Mouse (Mus musculus): ENCODE results near the gene Elovl6. TPM values are rescaled to one million over a fixed set of nuclear protein-coding genes. Genes with fewer than 3 reads are reported as not detected.

Elovl6 gene
- polyA plus RNA-seq, 1 experiment = 0.01 TPM

DNA sequence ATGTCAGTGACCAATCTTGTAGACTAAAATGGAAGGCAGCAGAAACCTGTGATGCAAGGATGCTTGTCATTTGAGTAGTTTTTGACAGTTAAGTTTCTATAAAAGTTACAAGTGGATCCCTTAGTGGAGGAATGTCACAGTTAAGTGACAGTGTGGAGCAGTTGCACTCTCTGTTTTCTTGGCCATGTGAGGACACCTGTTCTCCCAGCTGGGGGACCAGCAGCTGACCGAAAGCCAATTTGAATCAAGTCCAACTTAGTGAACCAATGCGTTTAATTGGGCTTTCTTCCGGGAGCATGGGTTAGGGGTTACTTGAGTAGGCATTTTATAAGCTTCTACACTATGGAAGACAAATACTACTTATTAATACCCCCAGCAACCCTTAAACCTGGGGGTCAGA is 48.9 kb downstream of the Elovl6 start:
- Histone ChIP-seq H3K9me3 (ENCODE audit: control insufficient read depth, low read length) (no peaks in the 10 kb centered on the region), H3K36me3 (ENCODE audit: control insufficient read depth) (no peaks in the 10 kb centered on the region), H3K27me3 (ENCODE audit: control insufficient read depth) (no peaks in the 10 kb centered on the region), H3K4me1 (ENCODE audit: control insufficient read depth) (no peaks in the 10 kb centered on the region), H3K4me3 (replicated peaks) (no peak overlapping the region)
- TF ChIP-seq GATA1 (IDR thresholded peaks at IDR 0.05; ENCODE audit: low read length) (no peak), TAL1 (IDR thresholded peaks at IDR 0.05; ENCODE audit: low read length) (no peak)

DNA sequence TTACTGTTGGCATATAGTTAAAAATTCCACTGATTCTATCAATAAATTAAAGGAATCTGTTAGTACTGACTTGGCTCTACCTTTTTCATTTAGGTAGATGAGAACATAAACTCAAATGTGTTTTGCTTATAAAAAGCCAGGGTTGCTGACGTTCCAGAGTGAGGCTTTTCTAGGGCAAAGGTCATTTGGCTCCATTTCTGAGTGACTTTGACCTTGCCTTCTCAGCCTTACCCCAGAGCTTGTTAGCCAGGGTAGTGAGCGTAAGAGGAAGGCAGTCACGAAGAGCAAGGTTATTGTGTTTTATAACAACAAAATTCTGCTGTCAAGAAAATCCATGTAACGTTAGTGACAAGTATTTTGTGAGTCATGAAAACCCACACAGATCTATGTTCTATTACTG is 50.3 kb downstream of the Elovl6 start:
- Histone ChIP-seq H3K9me3 (ENCODE audit: control insufficient read depth, low read length) (no peaks in the 10 kb centered on the region), H3K4me1 (ENCODE audit: control insufficient read depth) (no peaks in the 10 kb centered on the region), H3K4me3 (replicated peaks) (no peak overlapping the region), H3K27me3 (ENCODE audit: control insufficient read depth) (no peaks in the 10 kb centered on the region), H3K36me3 (ENCODE audit: control insufficient read depth) (no peaks in the 10 kb centered on the region)
- TF ChIP-seq GATA1 (IDR thresholded peaks at IDR 0.05; ENCODE audit: low read length) = no peak
- TF ChIP-seq TAL1 (IDR thresholded peaks at IDR 0.05; ENCODE audit: low read length) = no peak

DNA sequence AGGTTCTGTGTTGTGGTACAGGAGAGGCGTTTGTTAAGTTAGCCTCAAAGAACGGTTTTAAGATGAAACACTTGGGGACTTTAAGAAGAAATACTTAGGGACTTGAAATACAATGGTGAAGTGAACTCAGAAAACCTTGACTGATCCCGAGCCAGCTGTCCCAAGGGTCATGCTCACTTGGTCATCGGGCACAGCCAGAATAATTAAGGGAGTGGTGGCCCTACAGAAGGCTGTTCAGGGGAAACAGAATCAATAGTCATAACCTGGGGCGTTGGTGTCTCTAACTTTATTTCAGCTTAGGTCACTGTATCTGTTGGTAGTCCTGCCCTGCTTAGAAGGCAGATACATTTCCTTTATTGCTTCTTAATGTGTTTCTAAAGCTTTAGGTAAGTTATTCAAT is 51.1 kb downstream of the Elovl6 start:
- H3K27me3 ChIP-seq (ENCODE audit: control insufficient read depth) = no peaks in the 10 kb centered on the region
- TF ChIP-seq GATA1 (IDR thresholded peaks at IDR 0.05; ENCODE audit: low read length) (no peak), TAL1 (IDR thresholded peaks at IDR 0.05; ENCODE audit: low read length) (no peak)
- H3K9me3 ChIP-seq (ENCODE audit: control insufficient read depth, low read length) = no peaks in the 10 kb centered on the region
- H3K4me3 ChIP-seq (replicated peaks) = no peak overlapping the region
- H3K36me3 ChIP-seq (ENCODE audit: control insufficient read depth) = no peaks in the 10 kb centered on the region
- no peaks in the 10 kb centered on the region for H3K4me1 ChIP-seq (ENCODE audit: control insufficient read depth)

DNA sequence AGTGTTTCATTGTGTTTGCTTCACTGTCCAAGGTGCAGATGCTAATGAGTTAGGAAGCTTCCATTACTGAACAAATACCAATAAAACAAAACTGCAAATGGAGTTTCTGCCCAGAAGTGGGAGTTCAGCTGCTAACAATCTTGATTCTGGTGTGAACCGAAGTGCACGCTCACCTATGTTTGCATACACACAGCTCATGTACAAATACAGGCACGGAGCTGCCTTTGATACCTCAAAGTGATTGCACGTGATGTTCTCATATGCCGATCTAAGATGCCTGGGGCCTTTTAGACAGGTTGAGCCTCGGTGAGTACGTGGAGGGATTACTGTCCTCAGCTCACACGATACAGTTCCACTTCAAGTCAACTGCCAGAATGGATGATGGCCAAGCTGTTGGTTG is 55.8 kb downstream of the Elovl6 start:
- Histone ChIP-seq H3K4me1 (ENCODE audit: control insufficient read depth) (no peaks in the 10 kb centered on the region), H3K27me3 (ENCODE audit: control insufficient read depth) (no peaks in the 10 kb centered on the region), H3K4me3 (replicated peaks) (no peak overlapping the region), H3K36me3 (ENCODE audit: control insufficient read depth) (peaks cover 2% of the 10 kb centered on the region; the same call in 1 of the 2 replicates), H3K9me3 (ENCODE audit: control insufficient read depth, low read length) (no peaks in the 10 kb centered on the region)
- TF ChIP-seq GATA1 (IDR thresholded peaks at IDR 0.05; ENCODE audit: low read length) (no peak), TAL1 (IDR thresholded peaks at IDR 0.05; ENCODE audit: low read length) (no peak)

DNA sequence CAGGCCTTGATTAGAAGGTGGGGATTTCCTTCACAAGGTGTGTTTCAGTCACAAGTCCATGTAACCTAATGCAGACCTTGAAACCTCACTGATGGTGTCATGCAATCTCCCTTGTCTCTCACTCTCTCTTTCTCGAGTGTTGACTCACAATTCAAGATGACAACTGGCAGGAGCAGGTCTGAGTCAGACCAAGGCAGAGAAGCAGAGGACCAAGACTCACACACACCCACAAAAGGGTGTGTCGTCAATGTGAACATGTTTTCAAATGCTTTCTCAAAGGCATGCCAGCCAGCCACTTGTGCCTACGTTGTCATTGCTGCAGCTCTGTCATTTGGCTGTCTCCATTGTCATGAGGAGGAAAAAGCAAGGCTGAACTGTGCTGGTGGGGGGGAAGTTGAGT is 56.6 kb downstream of the Elovl6 start:
- Histone ChIP-seq H3K9me3 (ENCODE audit: control insufficient read depth, low read length) (no peaks in the 10 kb centered on the region), H3K4me3 (replicated peaks) (no peak overlapping the region), H3K36me3 (ENCODE audit: control insufficient read depth) (peaks cover 2% of the 10 kb centered on the region; the same call in 1 of the 2 replicates), H3K4me1 (ENCODE audit: control insufficient read depth) (no peaks in the 10 kb centered on the region), H3K27me3 (ENCODE audit: control insufficient read depth) (no peaks in the 10 kb centered on the region)
- TF ChIP-seq TAL1 (IDR thresholded peaks at IDR 0.05; ENCODE audit: low read length) (no peak), GATA1 (IDR thresholded peaks at IDR 0.05; ENCODE audit: low read length) (no peak)

DNA sequence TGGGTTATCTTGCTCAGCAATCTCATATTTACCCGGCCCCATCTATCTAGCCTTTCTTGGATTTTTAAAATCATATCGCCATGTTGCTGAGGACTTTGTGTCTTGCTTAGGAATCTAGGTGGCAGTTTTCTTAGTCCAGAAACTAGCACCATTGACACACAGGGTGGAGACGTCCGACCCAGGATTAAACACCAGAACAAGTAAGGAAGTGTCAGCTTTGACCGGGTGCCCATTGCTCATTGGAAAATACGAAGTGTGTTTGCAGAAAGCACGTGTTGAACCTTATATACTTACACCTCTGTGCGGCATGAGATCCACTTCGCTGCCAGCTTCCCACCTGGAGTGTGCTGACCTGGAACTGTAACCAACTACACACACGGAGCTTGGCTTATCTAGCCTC is 57.5 kb downstream of the Elovl6 start:
- H3K4me3 ChIP-seq (replicated peaks) = no peak overlapping the region
- H3K9me3 ChIP-seq (ENCODE audit: control insufficient read depth, low read length) = no peaks in the 10 kb centered on the region
- H3K4me1 ChIP-seq (ENCODE audit: control insufficient read depth) = no peaks in the 10 kb centered on the region
- H3K27me3 ChIP-seq (ENCODE audit: control insufficient read depth) = no peaks in the 10 kb centered on the region
- TF ChIP-seq GATA1 (IDR thresholded peaks at IDR 0.05; ENCODE audit: low read length) = no peak
- TF ChIP-seq TAL1 (IDR thresholded peaks at IDR 0.05; ENCODE audit: low read length) = no peak
- H3K36me3 ChIP-seq (ENCODE audit: control insufficient read depth) = peaks cover 2% of the 10 kb centered on the region; the same call in 1 of the 2 replicates

DNA sequence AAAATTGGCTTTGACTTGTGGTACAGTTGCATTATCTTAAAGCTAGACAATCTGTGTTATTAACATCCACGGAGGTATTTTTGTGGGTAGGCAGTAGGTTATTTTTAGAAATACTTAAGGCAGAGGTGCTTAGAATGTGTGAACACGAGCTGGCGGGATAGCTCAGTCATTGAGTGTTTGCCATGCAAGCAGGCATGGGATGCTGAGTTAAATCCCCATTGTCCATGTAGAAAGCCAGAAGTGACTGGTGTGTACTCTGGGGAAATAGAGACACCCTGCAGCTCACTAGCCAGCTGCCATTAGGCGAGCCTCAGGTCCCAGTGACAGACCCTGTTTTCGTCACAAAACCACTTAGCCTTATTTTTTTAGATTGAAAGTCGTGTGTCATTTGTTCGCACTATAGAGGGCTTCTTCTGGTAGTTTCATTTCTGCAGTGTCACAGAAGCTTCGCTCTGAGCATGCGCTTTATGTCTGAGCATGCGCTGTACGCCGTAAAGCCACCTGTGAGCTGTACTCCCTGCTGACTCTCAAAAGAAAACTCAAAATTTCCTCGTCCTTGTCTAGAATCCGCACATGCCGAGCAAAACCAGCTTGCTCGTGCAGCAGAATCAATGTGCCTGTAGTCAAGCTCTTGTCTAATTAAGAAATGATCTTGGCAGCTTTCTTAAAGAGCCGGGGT is 58.5 kb downstream of the Elovl6 start:
- no peaks in the 10 kb centered on the region for H3K4me1 ChIP-seq (ENCODE audit: control insufficient read depth)

DNA sequence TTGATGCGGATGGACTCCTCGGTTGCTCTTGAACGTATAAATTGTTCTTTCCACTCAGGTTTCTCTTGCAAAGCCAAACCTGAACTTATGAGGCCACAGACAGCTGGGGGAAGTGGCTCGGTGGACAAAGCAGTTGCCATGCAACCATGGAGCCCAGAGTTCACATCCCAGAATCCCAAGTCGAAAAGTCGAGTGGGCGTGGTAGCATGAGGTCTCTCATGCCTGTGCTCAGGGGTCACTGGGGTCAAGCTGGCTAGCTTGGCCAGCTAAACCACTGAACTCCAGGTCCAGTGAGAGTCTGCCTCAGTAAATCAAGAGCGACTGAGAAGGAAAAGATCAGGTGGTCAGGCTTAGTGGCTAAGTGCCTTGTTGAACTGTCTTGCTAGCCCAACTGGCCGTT is 59.1 kb downstream of the Elovl6 start:
- Histone ChIP-seq H3K4me3 (replicated peaks) (no peak overlapping the region), H3K4me1 (ENCODE audit: control insufficient read depth) (no peaks in the 10 kb centered on the region), H3K36me3 (ENCODE audit: control insufficient read depth) (peaks cover 2% of the 10 kb centered on the region; the same call in 1 of the 2 replicates), H3K27me3 (ENCODE audit: control insufficient read depth) (no peaks in the 10 kb centered on the region), H3K9me3 (ENCODE audit: control insufficient read depth, low read length) (no peaks in the 10 kb centered on the region)
- no peak for TF ChIP-seq GATA1 (IDR thresholded peaks at IDR 0.05; ENCODE audit: low read length)
- no peak for TF ChIP-seq TAL1 (IDR thresholded peaks at IDR 0.05; ENCODE audit: low read length)

More for the DNA sequence above, 58.5 kb downstream of the Elovl6 start:
- Histone ChIP-seq H3K36me3 (ENCODE audit: control insufficient read depth) (peaks cover 2% of the 10 kb centered on the region; the same call in 1 of the 2 replicates), H3K4me3 (replicated peaks) (no peak overlapping the region), H3K9me3 (ENCODE audit: control insufficient read depth, low read length) (no peaks in the 10 kb centered on the region), H3K27me3 (ENCODE audit: control insufficient read depth) (no peaks in the 10 kb centered on the region)
- no peak for TF ChIP-seq TAL1 (IDR thresholded peaks at IDR 0.05; ENCODE audit: low read length)
- TF ChIP-seq GATA1 (IDR thresholded peaks at IDR 0.05; ENCODE audit: low read length) = no peak

DNA sequence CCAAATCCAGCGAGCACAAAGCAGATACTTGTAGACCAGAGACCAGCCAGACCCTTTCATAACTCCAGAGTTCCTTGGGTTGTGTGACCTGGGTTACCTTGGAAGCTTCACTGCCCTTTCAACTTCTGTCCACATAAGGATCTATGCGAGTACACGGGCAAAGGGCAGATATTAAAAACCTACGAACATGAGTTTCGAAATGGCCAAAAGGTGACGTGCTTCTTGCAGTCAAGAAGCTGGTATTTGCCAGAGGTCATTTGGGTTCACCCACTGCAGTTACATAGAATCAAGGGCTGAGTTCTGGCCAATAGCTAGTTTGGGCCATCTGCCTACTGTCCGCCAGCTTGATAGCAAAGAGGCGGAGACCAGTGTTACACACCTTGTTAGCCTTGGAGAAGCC is 59.6 kb downstream of the Elovl6 start:
- H3K4me3 ChIP-seq (replicated peaks) = no peak overlapping the region
- peaks cover 2% of the 10 kb centered on the region; the same call in 1 of the 2 replicates for H3K36me3 ChIP-seq (ENCODE audit: control insufficient read depth)
- no peaks in the 10 kb centered on the region for H3K9me3 ChIP-seq (ENCODE audit: control insufficient read depth, low read length)
- H3K27me3 ChIP-seq (ENCODE audit: control insufficient read depth) = no peaks in the 10 kb centered on the region
- no peaks in the 10 kb centered on the region for H3K4me1 ChIP-seq (ENCODE audit: control insufficient read depth)
- no peak for TF ChIP-seq TAL1 (IDR thresholded peaks at IDR 0.05; ENCODE audit: low read length)
- TF ChIP-seq GATA1 (IDR thresholded peaks at IDR 0.05; ENCODE audit: low read length) = no peak

DNA sequence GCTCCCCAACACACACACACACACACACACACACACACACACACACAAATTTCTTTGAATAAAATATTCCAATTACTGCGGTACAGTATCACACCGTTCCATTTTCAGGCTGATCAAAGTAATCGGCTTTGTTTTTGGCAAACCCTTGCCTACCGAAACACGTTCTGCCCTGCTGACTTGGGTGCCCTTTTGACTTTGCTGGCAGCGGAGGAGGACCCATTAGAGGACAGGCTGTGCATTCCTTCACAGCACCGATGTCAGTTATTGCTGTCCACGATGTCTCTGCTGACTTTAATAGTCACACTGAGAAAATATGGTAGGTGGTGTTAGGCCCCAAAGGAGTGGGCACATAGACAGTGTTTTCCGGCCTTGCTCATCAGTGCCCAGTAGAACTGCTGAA is 60.8 kb downstream of the Elovl6 start:
- Histone ChIP-seq H3K27me3 (ENCODE audit: control insufficient read depth) (no peaks in the 10 kb centered on the region), H3K9me3 (ENCODE audit: control insufficient read depth, low read length) (no peaks in the 10 kb centered on the region), H3K36me3 (ENCODE audit: control insufficient read depth) (peaks cover 2% of the 10 kb centered on the region; the same call in 1 of the 2 replicates), H3K4me3 (replicated peaks) (no peak overlapping the region), H3K4me1 (ENCODE audit: control insufficient read depth) (no peaks in the 10 kb centered on the region)
- TF ChIP-seq GATA1 (IDR thresholded peaks at IDR 0.05; ENCODE audit: low read length) (no peak), TAL1 (IDR thresholded peaks at IDR 0.05; ENCODE audit: low read length) (no peak)

Measured in erythroblast, embryonic 14.5 days (primary cell).